Mouse (Mus musculus): ENCODE results near the gene Ntm.

Ntm gene

GRCm38 (mm10) chr9:29585746-29586380 is 377.1 kb downstream of the Ntm start:
- peak; percentile 53 for DNase-seq (ENCODE audit: low read depth, low spot score)

GRCm38 (mm10) chr9:29578226-29578625 is 384.7 kb downstream of the Ntm start:
- no peak for DNase-seq (ENCODE audit: low read depth, low spot score)

GRCm38 (mm10) chr9:29576051-29576533 is 386.8 kb downstream of the Ntm start:
- DNase-seq (ENCODE audit: low read depth, low spot score), result no peak

GRCm38 (mm10) chr9:29574548-29574947 is 388.4 kb downstream of the Ntm start:
- no peak for DNase-seq (ENCODE audit: low read depth, low spot score)

GRCm38 (mm10) chr9:29568571-29568970 is 394.4 kb downstream of the Ntm start:
- no peak for DNase-seq (ENCODE audit: low read depth, low spot score)

- DNase-seq (ENCODE audit: low read depth, low spot score), result no peak
Observed at GRCm38 (mm10) chr9:29562419-29563071, 400.4 kb downstream of the Ntm start.

- no peak for DNase-seq (ENCODE audit: low read depth, low spot score)
Observed at GRCm38 (mm10) chr9:29558915-29559314, 404.0 kb downstream of the Ntm start.

- DNase-seq (ENCODE audit: low read depth, low spot score), result no peak
Observed at GRCm38 (mm10) chr9:29550582-29550981, 412.4 kb downstream of the Ntm start.

- no peak for DNase-seq (ENCODE audit: low read depth, low spot score)
Observed at GRCm38 (mm10) chr9:29550107-29550506, 412.8 kb downstream of the Ntm start.

- no peak for DNase-seq (ENCODE audit: low read depth, low spot score)
Observed at GRCm38 (mm10) chr9:29536415-29536814, 426.5 kb downstream of the Ntm start.

- DNase-seq (ENCODE audit: low read depth, low spot score), result no peak
Observed at GRCm38 (mm10) chr9:29534773-29535172, 428.2 kb downstream of the Ntm start.

GRCm38 (mm10) chr9:29534304-29534703 is 428.6 kb downstream of the Ntm start:
- DNase-seq (ENCODE audit: low read depth, low spot score), result no peak

- no peak for DNase-seq (ENCODE audit: low read depth, low spot score)
Observed at GRCm38 (mm10) chr9:29533556-29533955, 429.4 kb downstream of the Ntm start.

GRCm38 (mm10) chr9:29531147-29531917 is 431.6 kb downstream of the Ntm start:
- DNase-seq (ENCODE audit: low read depth, low spot score), result no peak

- DNase-seq (ENCODE audit: low read depth, low spot score), result no peak
Observed at GRCm38 (mm10) chr9:29524109-29524508, 438.8 kb downstream of the Ntm start.

GRCm38 (mm10) chr9:29523221-29523620 is 439.7 kb downstream of the Ntm start:
- peak; percentile 24 for DNase-seq (ENCODE audit: low read depth, low spot score)

- DNase-seq (ENCODE audit: low read depth, low spot score), result no peak
Observed at GRCm38 (mm10) chr9:29519181-29519580, 443.8 kb downstream of the Ntm start.

- DNase-seq (ENCODE audit: low read depth, low spot score), result no peak
Observed at GRCm38 (mm10) chr9:29516688-29517087, 446.3 kb downstream of the Ntm start.

GRCm38 (mm10) chr9:29514588-29515356 is 448.2 kb downstream of the Ntm start:
- DNase-seq (ENCODE audit: low read depth, low spot score), result peak; percentile 20

GRCm38 (mm10) chr9:29496002-29496401 is 466.9 kb downstream of the Ntm start:
- DNase-seq (ENCODE audit: low read depth, low spot score), result no peak

GRCm38 (mm10) chr9:29482272-29482671 is 480.7 kb downstream of the Ntm start:
- DNase-seq (ENCODE audit: low read depth, low spot score), result no peak

GRCm38 (mm10) chr9:29479051-29479450 is 483.9 kb downstream of the Ntm start:
- no peak for DNase-seq (ENCODE audit: low read depth, low spot score)
